Mouse (Mus musculus): ENCODE results near the gene Wrap73. TPM values are rescaled to one million over a fixed set of nuclear protein-coding genes. Genes with fewer than 3 reads are reported as not detected.
A peak's percentile ranks its signal among the peaks of the same experiment; 100 is the strongest.

Wrap73 gene
- total RNA-seq, 2 experiments from 2014 or later = 12.3 to 12.8 TPM

DNA sequence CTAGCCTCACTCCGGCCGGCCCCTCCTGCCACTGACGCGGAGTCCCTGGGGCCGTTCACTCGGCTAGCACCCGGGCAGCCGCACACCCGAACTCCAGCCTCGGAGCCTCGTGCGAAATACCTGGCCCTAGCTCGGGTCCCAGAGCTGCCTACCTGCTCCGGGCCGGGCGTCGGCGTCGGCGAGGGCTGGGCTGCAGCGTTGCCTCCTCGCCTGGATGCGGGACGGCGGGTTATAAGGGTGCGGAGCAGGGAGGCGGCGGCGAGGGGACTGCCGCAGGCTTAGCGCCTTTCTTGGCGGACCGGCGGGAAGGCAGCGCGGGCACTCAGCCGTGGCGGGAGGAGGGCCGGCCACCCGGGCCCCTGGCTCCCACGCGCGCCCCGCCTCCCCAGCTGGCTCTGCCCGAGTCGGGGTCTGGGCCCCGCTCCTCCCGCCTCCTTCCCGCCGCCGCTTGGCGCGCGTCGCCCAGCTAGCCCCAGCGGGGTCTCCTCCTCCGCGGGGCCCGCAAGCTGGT, 2.4 kb upstream of the Wrap73 start:
- no peak for DNase-seq

DNA sequence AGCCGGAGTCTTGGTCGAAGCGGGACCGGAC, 2.2 kb upstream of the Wrap73 start, which contains the start of gene Trp73:
TSS of gene Trp73 (minus strand) at position 27 of the 31 bp plus-strand sequence.
- DNase-seq = no peak

DNA sequence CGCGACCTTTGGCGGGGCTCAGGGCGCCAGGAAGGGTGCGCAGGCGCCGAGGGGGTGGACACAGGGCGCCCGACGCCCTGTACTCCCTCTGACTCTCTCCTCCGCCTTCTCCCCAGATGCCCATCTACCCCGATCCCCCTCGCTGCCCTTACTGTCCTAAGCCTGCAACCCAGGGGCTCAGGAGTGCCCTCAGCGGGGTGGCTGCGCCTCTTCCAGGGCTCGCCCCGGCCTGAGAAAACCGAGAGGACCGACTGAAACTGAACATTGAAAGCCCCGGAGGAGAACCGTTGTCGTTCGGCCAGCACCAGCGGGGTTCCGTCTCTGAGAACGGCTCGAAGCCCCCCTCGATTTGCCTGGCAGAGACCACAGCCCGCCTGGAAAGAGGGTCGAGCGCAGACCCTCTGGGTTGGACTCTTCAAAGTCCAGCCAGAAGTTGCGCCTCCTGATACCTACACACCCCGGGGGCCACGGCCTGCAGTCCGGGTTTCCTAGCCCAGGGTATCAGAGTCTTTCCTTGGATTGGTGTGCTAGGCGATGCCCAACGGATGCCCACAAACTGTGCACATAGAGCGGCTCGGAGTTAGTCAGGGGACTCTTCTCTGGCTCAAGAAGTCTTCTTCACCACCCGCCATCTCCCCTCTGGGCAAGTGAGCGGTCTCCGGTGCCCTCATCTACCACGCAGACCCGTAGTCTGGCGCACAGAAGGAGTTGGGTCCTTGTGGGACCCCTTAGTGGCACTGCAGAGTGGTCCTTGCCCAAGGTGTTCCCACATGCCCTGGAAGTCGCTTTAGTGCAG, 1.8 kb upstream of the Wrap73 start:
- DNase-seq = peak in 1 of 2 experiments; percentile 41

DNA sequence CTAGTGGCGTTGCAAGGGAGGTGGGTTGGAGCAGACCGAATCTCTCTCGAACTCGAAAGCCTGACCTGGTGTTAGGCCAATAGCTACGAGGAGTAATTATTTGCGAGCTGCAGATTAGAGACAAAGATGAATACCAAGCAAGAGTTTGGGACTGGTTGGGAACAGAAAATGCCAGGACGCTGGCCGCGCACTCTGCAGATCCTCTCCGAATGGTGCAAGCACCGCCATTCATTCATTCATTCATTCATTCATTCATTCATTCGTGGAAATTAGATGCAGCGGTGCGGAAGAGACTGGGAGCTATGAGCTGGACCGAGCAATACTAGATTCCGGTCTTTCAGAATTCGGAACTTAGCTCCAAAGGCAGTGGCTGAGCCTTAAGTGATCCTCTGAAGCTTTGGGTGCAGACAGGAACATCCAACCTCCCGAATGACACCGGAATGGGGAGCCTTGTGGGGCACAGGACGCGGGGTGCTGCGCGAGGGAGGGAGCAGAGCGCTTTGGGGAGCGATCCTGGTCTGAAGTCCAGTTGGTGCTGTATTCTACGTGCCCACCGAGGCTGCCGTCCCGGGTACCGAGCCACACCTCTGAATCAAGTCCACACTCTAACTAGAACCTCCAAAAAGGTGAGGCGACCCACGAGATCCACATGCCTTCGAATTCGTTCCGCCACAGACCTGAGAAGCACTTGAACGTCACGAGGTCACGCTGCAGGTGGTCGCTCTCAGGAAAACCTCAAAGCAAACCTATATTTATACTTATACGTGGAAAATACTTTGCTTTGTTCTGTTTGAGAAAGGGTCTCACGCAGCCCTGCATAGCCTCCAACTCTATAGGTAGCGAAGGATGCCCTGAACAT, 934 bp upstream of the Wrap73 start:
- peak in 1 of 2 experiments; percentile 51 for DNase-seq

DNA sequence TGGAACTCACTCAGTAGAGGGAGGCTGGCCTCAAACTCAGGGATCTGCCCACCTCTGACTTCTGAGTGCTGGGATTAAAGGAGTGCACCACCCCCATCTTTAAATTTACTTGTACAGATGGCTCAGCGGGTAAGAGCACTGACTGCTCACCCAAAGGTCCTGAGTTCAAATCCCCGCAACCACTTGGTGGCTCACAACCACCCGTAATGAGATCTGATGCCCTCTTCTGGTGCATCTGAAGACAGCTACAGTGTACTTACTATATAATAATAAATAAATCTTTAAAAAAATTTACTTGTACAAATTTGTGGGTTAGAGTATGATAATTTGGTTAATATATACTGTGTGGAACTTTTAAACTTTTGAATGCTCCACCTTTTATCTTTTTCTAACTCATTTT, 2.5 kb downstream of the Wrap73 start:
- no peak for DNase-seq

DNA sequence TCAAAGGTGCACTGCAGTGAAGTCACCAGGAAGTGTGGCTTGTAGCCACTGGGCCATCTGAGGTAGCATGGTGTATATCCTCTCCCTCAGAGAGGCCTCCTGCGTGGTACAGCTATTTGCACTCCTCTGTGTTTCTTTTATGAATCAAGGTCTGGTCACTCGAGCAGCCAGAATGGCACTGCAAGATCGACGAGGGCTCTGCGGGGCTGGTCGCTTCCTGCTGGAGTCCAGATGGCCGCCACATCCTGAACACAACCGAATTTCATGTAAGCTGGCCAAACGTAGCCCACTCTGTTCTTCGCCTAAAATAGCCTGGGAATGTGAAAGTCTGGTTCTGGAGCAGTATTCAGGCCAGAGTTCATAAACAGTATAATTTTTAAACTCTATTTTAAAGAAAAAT, 4.2 kb downstream of the Wrap73 start:
- no peak for DNase-seq

DNA sequence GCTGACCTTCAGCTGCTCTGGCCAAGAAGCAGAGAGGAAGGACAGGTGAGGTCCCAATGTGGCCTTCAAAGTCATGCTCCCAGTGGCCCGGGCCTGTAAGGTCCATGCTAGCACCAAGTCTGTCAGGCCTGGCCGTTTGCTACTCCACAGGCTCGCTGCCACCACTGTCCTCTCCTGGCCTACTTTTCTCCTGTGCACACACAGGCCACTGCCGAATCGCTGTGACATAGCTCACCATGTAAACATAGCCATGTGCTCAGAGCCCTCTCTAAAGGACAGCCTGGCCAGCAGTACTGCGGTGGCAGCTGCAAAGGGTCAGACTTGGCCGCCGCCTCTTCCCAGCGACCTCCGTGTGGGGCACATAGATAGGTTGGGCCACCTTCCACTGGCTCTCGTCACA, 11.9 kb downstream of the Wrap73 start:
- no peak for DNase-seq

DNA sequence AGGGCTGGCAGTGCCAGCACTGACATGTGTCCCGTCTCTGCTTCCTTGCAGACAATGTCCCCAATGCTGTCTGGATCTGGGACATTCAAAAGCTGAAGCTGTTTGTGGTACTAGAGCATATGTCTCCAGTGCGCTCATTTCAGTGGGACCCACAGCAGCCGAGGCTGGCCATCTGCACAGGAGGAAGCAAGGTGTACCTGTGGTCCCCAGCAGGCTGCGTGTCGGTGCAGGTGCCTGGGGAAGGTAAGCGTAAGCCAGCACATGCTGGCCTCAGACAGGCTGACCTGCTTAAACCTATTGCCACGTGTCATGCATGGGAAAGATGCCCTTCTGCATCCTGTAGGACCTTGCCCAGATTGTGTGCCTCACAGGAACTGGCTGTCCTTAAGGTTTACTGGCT, 13.9 kb downstream of the Wrap73 start:
- DNase-seq = no peak

DNA sequence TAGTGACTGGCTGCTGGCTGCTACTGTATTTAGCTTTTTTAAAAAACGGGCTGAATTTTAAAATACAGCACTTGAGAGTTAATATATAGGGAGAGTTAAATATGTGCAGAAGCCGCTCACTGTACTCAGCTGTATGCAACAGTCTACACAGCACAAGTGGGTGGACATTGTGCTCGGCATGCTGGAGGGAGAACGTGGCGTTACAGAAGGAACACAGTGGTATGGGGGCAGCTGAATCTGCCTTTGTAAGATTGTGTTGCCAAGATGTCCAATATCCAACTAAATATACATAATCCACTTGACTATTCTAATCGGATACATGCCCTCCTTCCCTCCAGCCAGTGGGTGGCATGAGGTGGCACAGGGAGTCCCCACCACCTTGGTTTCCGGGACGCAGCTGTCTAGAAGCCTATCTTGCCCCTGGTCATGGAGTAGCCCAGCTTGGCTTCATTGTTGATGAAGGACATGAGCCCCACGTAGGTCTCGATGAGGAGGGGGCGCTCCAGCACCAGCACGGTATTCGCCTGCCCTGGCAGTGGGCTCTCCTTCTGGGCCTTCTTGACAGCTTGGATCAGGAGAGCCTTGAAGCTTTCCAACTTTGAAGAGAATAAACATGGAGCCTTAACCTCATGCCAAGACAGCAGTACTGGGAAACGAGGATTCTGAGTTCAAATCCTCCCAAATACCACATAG, 15.9 kb downstream of the Wrap73 start:
- no peak for DNase-seq

DNA sequence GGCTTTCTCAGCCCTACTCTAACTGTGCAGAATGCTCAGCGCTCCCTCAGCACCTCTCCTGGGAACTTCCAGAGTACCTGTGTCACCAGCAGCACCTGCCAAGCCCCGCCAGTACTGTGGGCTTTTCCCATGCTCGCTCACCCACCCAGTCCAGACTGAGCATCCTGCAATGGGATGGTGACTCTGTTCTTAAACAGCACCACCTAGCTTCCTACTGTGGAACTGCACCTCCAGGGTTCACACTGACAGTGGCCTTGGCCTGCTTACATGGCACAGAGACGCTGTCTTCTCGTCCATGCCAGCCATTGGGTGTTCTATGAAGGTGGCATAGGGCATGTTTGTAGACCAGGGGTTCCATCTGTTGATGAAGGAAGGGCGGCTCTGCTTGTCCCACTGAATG, 16.8 kb downstream of the Wrap73 start:
- peak; percentile 83 to 94 for DNase-seq

DNA sequence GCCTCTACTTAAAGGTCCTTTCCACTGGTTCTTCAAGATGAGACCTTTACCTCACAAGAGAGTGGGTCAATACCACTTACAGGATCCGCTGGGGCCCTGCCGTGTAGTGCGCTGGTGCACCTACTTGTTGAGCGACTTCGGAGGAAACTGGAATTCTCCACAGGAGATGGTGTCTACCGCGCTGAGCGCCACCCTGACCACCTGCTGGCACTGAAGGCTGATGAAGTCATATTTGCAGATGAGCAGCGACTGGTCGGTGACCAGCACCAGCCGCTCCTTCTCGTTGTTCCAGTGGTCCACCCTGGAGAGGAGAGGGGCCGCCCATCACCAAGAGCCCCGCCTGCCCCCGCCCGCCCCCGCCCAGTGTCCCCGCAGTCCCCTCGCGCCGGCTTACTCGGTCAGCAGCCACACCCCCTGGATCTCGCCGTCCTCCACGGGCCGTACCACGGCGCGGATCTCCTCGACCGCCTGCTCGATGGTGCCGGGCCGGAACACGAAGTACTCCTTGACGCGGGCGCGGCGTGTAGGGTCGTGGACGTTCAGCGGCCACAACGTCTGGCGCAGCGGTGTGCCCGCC, 17.9 kb downstream of the Wrap73 start:
- peak in 1 of 2 experiments; percentile 62 for DNase-seq

DNA sequence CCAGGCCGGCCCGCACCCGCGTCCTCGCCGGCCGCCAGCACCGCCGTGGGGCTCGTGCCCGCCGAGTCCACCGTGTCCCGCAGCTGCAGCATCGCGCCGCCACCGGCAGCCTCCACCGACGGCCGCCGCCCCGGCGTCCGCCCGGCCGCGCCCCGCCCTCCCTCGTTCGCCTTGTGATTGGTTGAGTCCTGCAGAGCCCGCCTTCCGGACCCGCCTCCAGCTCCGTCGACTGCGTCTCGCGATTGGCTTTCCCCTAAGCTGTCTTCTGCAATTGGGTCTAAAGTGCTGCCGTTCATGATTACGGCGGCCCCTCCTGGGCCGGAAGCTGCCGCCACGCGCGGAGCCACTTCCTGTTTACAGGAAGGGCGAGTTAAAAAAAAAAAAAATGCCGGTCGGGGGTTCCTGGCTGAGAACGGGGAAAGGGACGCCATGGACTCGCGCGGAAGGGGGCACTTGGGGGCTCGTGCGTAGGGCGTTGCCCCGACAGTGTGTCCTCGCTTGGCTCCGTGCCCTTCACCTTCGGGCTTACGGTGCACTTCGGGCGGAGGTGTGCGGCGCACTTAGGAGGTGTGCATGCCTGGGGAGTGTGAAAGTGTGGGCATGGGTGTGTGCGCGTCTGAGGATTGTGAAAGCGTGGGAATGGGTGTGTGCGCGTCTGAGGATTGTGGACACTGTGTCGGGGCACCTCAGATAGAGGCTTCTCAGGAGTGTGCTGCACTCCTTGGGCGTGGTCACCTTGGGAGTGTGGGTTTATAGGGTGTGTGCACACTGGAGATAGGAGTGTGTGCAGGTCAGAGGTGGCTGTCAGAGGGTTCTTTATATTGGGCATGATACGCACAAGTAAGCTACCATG, 18.6 kb downstream of the Wrap73 start, which contains the start of gene Tprgl:
TSS of gene Tprgl (minus strand) at position 129 of the 853 bp plus-strand sequence.
- DNase-seq = peak; percentile 98

DNA sequence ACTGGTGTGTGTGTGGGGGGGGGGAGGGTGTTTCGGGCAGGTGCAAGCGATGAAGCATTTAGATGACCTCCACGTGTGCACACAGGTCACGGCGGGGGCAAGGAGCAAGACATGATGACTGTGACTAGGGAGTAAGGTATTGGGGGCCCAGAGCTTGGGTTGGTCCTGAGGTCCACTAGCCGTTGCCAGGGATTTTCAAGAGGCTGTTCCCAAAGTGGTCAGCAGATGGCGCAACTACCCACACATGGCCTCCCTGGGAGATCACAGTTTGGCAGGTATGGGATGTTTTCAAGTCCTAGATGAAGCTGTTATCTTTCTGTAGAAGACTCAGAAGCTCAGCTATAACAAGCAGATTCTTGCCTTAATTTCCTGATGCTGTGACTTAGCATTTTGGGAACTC, 21.1 kb downstream of the Wrap73 start:
- DNase-seq = peak; percentile 66 to 93

DNA sequence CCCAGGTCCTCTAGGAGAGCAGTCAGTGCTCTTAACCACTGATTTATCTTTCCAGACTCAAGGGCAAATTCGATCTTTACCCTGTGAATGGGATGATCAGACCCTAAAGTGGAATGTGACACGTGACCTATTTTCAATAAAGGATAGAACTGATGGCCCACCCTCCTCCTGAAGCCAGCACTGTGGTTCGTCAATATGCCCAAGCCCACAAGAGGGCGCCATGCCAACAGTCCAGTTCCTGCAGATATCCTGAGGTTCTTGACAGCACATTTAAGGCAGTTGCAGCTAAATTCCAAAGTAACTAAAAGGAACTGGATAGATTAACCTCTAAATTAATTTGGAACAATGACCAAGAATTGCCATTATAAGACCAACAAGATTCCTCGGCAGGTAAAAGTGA, 24.9 kb downstream of the Wrap73 start:
- peak; percentile 71 to 89 for DNase-seq

DNA sequence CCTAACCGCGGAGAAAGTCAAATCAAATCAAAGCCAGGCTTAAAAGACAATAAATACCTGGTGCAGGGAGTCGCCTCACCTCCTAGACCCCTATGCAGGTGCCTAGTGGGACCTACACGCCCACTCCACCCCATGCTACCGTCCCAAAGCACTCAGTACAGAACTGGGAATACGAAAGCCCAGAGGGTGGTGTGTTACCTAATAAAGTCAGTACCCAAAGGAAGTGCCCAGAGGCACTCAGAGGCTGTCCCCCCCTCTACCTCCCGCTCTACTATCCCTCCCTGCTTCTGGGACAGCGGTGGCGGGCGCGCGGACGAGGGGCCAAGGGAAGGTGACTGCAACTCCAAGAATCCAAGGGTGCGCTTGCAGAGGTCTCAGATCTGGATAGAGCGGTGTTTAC, 27.8 kb downstream of the Wrap73 start:
- no peak for DNase-seq

DNA sequence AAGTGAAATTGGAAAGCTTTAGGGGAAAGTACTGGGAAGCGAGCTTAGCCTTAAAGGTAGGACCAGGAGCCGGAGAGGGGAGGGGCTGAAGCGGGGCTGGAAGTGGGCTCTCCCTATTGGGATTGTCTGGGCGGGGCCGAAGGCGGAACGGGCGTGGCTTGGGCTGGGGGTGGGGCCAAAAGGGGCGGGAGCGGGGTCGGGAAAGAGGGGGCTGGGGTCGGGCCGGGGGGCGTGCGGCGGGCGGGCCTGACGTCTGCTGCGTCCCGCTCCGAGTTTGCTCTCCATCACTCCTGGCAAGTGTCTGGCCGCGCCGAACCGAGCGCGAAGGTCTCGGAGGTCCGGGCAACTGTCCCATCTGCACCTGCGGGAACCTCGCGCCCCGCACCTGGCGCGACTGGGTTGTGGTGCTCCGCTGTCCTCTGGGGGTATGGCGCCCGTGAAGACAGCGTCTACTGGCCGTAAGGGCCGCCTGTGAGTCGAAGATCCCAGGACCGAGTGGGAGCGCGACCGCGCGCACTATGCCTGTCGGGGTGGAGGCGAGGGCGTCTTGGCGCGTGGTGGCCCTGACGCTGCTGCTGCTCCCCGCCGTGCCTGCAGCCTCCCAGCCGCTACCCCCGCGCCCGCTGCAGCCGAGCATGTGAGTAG, 28.5 kb downstream of the Wrap73 start, which contains the start of gene Megf6:
TSS of gene Megf6 (plus strand) at position 225 of the 645 bp plus-strand sequence.
- peak; percentile 58 to 71 for DNase-seq

DNA sequence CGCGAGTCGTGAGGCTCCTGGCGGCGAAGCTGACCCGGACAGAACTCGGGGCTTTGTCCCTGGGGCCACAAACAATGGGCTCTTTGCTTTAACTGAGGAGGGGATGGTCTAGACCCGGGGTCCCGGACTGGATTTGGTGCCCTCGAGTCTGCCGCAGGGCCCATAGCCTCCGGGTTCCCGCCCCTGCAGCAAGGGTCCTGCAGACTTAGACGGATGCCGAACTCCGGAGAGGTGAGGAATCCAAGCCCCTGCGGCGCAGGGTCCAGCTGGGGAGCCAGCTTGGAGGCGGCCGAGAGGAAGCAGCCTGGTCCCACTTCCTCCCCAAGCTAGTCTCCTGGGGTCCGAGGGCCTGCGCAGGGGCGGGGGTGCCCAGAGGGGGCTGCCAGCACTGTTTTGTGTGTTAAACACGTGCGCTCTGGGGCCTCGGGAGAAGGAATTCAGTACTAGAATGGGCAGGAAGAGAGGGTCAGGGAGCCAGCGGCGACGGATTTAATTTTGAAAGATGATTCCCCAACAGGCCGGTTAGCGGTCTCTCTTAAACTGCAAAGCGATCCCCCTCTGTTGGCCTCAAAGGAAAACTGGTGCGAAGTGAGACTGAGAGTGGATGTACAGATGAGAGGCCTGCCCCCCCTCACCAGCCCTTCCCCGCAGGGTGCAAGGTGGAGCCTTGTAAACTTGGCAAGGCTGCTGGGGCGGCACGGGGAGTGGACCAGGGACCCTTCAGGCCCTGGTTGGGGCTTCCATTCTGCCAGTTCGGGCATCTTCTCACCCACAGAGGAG, 29.2 kb downstream of the Wrap73 start:
- no peak for DNase-seq

DNA sequence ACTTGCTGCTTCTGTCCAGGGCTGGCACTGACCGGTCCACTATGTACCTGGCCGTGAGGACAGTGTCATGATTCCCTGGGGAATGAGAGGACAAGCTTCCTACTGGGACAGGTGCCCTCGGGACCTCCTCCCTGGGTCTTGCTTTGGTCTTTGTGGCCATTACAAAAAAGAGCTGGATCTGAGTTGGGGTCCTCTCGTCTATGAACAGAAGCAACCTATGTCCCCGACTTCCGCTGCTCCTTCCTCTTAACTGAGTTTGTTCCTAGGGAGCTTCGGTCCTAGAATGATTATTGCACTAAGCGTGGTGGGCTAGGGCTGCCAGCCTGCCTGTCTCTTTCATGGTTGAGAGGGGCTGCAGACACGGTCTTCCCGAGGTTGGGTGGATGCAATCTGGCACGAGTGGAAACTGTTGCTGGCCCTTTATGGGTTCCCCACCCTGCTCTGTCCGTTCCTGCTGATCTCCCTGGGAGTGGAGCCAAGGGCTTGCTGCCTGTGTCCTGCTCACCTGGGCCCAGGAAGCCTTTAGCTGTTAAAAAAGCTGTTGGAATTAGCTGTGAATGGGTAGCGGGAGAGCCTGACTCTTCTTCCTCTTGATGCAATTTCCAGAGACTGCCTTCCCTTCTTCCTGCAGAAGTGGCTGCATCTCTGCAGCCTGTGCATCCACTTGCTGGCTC, 29.9 kb downstream of the Wrap73 start:
- no peak for DNase-seq

DNA sequence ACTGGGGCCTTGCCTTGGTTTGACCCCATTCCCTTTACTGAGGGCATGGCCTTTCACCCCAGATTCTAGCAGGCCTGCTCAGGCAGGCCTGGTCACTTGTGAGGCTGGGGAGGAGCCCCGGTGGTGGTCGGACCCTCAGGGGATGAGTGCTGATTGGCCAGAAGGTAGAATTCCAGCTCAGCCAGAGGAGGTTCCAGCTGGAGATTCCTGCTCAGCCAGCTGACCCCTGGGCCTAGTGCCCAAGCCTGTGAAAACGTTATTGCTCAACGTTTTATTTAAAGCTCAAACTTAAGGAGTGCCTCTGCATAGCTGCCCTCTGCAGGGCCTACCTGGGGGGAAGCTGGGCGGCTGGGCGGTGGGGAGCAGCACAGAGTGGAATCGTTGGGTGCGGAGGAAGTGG, 35.1 kb downstream of the Wrap73 start:
- DNase-seq = peak; percentile 69 to 74

DNA sequence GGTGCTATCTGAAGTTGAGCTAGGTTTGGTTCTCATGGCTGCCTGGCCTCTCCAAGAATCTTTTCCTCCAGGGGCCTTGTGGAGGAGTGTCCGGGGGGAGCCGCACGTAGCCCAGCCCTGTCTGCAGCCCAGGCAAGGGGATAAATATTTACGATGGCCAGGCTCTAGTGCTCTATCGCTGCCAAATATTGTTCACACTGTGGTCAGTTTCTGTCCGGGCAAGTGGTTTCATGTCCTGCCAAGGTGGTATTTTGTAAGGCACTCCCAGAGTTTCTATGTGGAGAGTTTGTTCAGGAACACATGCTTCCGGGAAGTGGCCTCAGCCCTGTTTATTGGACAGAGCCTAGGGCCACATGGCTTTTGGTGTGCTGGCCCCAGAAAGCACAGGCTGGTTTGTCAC, 38.8 kb downstream of the Wrap73 start:
- peak in 1 of 2 experiments; percentile 51 for DNase-seq
